Mouse (Mus musculus) embryonic facial prominence, embryonic 11.5 days (tissue): Measurements from ENCODE around the gene Kctd12b. TPM values are rescaled to one million over a fixed set of nuclear protein-coding genes. Genes with fewer than 3 reads are reported as not detected.
"Not testable (repeated sequence)": the region's sequence is repeated elsewhere in the genome, so short reads cannot be mapped to it uniquely, and the experiment has no call there.

Experiments used
- ATAC-seq: fragments of 200-750 bp; cut with Nextera tagmentation; replicated peaks from 2 replicates; pipeline ENCODE4 v1.8.0; 2017; ENCODE audit warnings: low read depth; ENCODE audit not compliant: insufficient number of reproducible peaks, low FRiP score, low TSS enrichment
- DNase-seq: peaks from one replicate; pipeline ENCODE4 v3.0.0-alpha.2; 2015; ENCODE audit warnings: low spot score
- H3K27ac ChIP-seq: fragments of 300-500 bp; sonication (generic); replicated peaks from 2 replicates; pipeline ENCODE4 v1.5.1; 2014; ENCODE audit warnings: mild to moderate bottlenecking, low read depth, low read length, control low read depth
- H3K27me3 ChIP-seq: fragments of 300-500 bp; sonication (generic); 2 replicates; pipeline ENCODE4 v1.6.1; 2014; ENCODE audit warnings: mild to moderate bottlenecking, low read length, moderate library complexity, mixed read lengths; ENCODE audit not compliant: control insufficient read depth, insufficient read depth
- H3K36me3 ChIP-seq: fragments of 300-500 bp; sonication (generic); replicated peaks from 2 replicates; pipeline ENCODE4 v1.6.1; 2014; ENCODE audit warnings: low read depth, mild to moderate bottlenecking, low read length, moderate library complexity, mixed read lengths; ENCODE audit not compliant: control insufficient read depth, insufficient read depth
- H3K4me1 ChIP-seq: fragments of 300-500 bp; sonication (generic); 2 replicates; pipeline ENCODE4 v1.6.1; 2014; ENCODE audit warnings: low read length, mixed read lengths; ENCODE audit not compliant: control insufficient read depth, insufficient read depth
- H3K4me2 ChIP-seq: fragments of 300-500 bp; sonication (generic); 2 replicates; pipeline ENCODE4 v1.6.1; 2014; ENCODE audit warnings: low read depth, mild to moderate bottlenecking, control low read depth, low read length, moderate library complexity
- H3K4me3 ChIP-seq: fragments of 300-500 bp; sonication (generic); 2 replicates; pipeline ENCODE4 v1.5.1; 2014; ENCODE audit warnings: low read depth, low read length, control low read depth
- H3K9ac ChIP-seq: fragments of 300-500 bp; sonication (generic); replicated peaks from 2 replicates; pipeline ENCODE4 v1.6.1; 2014; ENCODE audit warnings: mild to moderate bottlenecking, control low read depth, low read length
- H3K9me3 ChIP-seq: fragments of 300-500 bp; sonication (generic); replicated peaks from 2 replicates; pipeline ENCODE4 v1.6.1; 2016; ENCODE audit warnings: mild to moderate bottlenecking, low read length, inconsistent platforms, mixed read lengths; ENCODE audit not compliant: control insufficient read depth
- WGBS: fragments of 180-500 bp; shearing (Covaris S2); extraction: QIAGEN DNeasy Blood & Tissue Kit; methylation state at CpG from one replicate; pipeline ENCODE4 v1.1.7; 2014; 5-methylcytosine and 5-hydroxymethylcytosine counted together
- polyA plus RNA-seq: library from polyadenylated mRNA; unstranded; fragments of >200 nt; fragmentation: Nextera tagmentation; extraction: Ambion mirVana; gene quantifications from 2 replicates; pipeline ENCODE4 v1.2.1, GENCODE M21; 2014

Kctd12b gene
- polyA plus RNA-seq, 1 experiment from 2014 or later, result 8.3 TPM

GRCm38 (mm10) chrX:153700463-153700862 lies 4.3 kb upstream of the Kctd12b start:
- H3K36me3 ChIP-seq, result no peaks in the 10 kb centered on the region
- H3K27ac ChIP-seq, result no peak overlapping the region
- no peaks in the 10 kb centered on the region for H3K9me3 ChIP-seq
- no peak overlapping the region for H3K4me2 ChIP-seq
- no peaks in the 10 kb centered on the region for H3K27me3 ChIP-seq
- H3K9ac ChIP-seq, result no peak overlapping the region
- H3K4me3 ChIP-seq, result no peak overlapping the region
- ATAC-seq, result no peak
- DNase-seq, result no peak
- no peaks in the 10 kb centered on the region for H3K4me1 ChIP-seq
- 83% methylated on average over 3 of the region's 3 CpGs for WGBS

- not testable (repeated sequence) for H3K9me3 ChIP-seq, H3K36me3 ChIP-seq, H3K4me2 ChIP-seq, H3K4me3 ChIP-seq, H3K27me3 ChIP-seq, H3K9ac ChIP-seq, DNase-seq, ATAC-seq, H3K27ac ChIP-seq, H3K4me1 ChIP-seq
- WGBS, result 42% methylated on average over 2 of the region's 2 CpGs
These were observed 28.0 kb downstream of the Kctd12b start for GRCm38 (mm10) chrX:153668233-153668632.

GRCm38 (mm10) chrX:153664903-153665302 lies 31.3 kb downstream of the Kctd12b start:
- WGBS, result 89% methylated on average over 3 of the region's 3 CpGs
- no peaks in the 10 kb centered on the region for H3K36me3 ChIP-seq
- no peak overlapping the region for H3K4me3 ChIP-seq
- H3K9ac ChIP-seq, result no peak overlapping the region
- ATAC-seq (no peak), DNase-seq (no peak)
- H3K27ac ChIP-seq, result no peak overlapping the region
- H3K4me1 ChIP-seq, result no peaks in the 10 kb centered on the region
- no peaks in the 10 kb centered on the region for H3K9me3 ChIP-seq
- H3K27me3 ChIP-seq, result no peaks in the 10 kb centered on the region
- no peak overlapping the region for H3K4me2 ChIP-seq

- no peak overlapping the region for H3K27ac ChIP-seq
- no peaks in the 10 kb centered on the region for H3K9me3 ChIP-seq
- WGBS, result 62% methylated on average over 3 of the region's 3 CpGs
- no peak for DNase-seq
- H3K36me3 ChIP-seq, result no peaks in the 10 kb centered on the region
- no peak overlapping the region for H3K4me2 ChIP-seq
- no peak for ATAC-seq
- no peaks in the 10 kb centered on the region for H3K4me1 ChIP-seq
- H3K4me3 ChIP-seq, result no peak overlapping the region
- H3K27me3 ChIP-seq, result no peaks in the 10 kb centered on the region
- H3K9ac ChIP-seq, result no peak overlapping the region
These were observed 39.2 kb downstream of the Kctd12b start for GRCm38 (mm10) chrX:153656949-153657348.

- DNase-seq, result peak; percentile 2
These were observed 55.6 kb downstream of the Kctd12b start for GRCm38 (mm10) chrX:153640615-153641014.

GRCm38 (mm10) chrX:153636247-153636646 lies 59.9 kb downstream of the Kctd12b start:
- WGBS, result 0% methylated on average over 1 of the region's 1 CpGs

More at GRCm38 (mm10) chrX:153640615-153641014, 55.6 kb downstream of the Kctd12b start:
- no peak overlapping the region for H3K27ac ChIP-seq
- 79% methylated on average over 3 of the region's 3 CpGs for WGBS
- ATAC-seq, result no peak
- no peaks in the 10 kb centered on the region for H3K4me1 ChIP-seq
- H3K4me2 ChIP-seq, result no peak overlapping the region
- H3K27me3 ChIP-seq, result no peaks in the 10 kb centered on the region
- H3K36me3 ChIP-seq, result no peaks in the 10 kb centered on the region
- H3K9ac ChIP-seq, result no peak overlapping the region
- H3K9me3 ChIP-seq, result no peaks in the 10 kb centered on the region
- no peak overlapping the region for H3K4me3 ChIP-seq

More at GRCm38 (mm10) chrX:153636247-153636646, 59.9 kb downstream of the Kctd12b start:
- Histone ChIP-seq H3K4me3 (no peak overlapping the region), H3K27me3 (no peaks in the 10 kb centered on the region), H3K4me1 (no peaks in the 10 kb centered on the region), H3K9ac (no peak overlapping the region), H3K4me2 (no peak overlapping the region), H3K27ac (no peak overlapping the region), H3K36me3 (no peaks in the 10 kb centered on the region), H3K9me3 (no peaks in the 10 kb centered on the region)
- peak; percentile 25 for DNase-seq
- no peak for ATAC-seq

Other genes with a start within 250 kb of the Kctd12b start
- gene Ubqln2, start 198.2 kb downstream of the Kctd12b start, polyA plus RNA-seq, result 39.1 and 43.8 TPM in 2 replicates
- not detected in 2 replicates for gene Cypt3, start 137.8 kb downstream of the Kctd12b start, polyA plus RNA-seq
- 88.4 and 100 TPM in 2 replicates for gene Nbdy, start 27.2 kb upstream of the Kctd12b start, polyA plus RNA-seq
- 52.6 and 54.5 TPM in 2 replicates for gene Spin2c, start 135.8 kb upstream of the Kctd12b start, polyA plus RNA-seq